Mouse (Mus musculus) cerebellum, postnatal 4 days (tissue): ENCODE measurements around the gene Adipor2.

Experiments
- DNase-seq, 2 experiments: peaks; one replicate each; pipeline ENCODE4 v3.0.0; 2022; ENCODE audit warnings: low spot score in 2 of 2, mixed read lengths in 1 of 2

Gene Adipor2

GRCm38 (mm10) chr6:119348234-119348633, 69.3 kb downstream of the Adipor2 start:
- peak; percentile 84 to 92 for DNase-seq

- no peak for DNase-seq
Measured at GRCm38 (mm10) chr6:119347813-119348212, 69.7 kb downstream of the Adipor2 start.

- DNase-seq, result peak in 1 of 2 experiments; percentile 13
Measured at GRCm38 (mm10) chr6:119346257-119346656, 71.2 kb downstream of the Adipor2 start.

GRCm38 (mm10) chr6:119341409-119341808, 76.1 kb downstream of the Adipor2 start:
- DNase-seq, result no peak

- DNase-seq, result no peak
Measured at GRCm38 (mm10) chr6:119338121-119338912, 79.2 kb downstream of the Adipor2 start.

DNA sequence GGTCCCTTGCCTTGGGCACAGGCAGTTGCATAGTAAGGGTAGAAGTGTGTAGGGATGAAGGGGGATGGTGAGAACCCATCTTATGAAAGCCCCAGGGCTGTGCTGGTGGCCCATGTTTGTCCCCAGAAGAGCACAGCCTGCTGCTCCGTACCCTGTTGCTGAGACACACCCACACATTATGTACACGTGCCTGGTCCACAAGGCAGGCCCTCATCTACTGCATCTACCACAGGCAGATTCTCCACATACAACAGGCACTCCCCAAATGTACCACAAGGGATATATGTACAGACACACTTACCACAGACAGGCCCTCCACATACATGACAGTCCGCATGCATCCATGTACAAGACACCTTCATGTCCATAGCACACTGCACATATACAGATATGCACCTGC, 80.2 kb downstream of the Adipor2 start:
- DNase-seq, result no peak

DNA sequence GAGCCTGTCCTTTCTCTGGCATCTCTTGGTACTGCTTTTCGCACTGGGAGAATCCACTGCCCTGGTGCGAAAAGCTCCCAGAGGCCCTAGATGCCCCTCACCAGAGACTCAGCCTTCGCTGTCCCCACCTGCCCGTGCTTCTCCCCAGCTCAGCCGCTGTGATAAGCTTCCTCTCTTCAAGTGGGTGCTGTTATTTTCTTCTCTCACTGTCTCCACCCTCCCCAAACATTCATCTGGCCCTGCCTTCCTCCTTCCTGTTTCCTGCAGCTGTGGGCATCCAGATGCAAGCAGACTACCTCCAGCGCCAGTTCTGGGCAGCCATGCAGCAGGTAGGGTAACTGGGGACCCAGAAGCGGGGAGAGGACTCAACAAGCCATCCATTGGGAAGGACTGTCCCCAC, 81.4 kb downstream of the Adipor2 start:
- no peak for DNase-seq

GRCm38 (mm10) chr6:119333831-119334230, 83.7 kb downstream of the Adipor2 start:
- DNase-seq, result no peak

GRCm38 (mm10) chr6:119333202-119333601, 84.3 kb downstream of the Adipor2 start:
- no peak for DNase-seq

GRCm38 (mm10) chr6:119332111-119332510, 85.4 kb downstream of the Adipor2 start:
- DNase-seq, result no peak

DNA sequence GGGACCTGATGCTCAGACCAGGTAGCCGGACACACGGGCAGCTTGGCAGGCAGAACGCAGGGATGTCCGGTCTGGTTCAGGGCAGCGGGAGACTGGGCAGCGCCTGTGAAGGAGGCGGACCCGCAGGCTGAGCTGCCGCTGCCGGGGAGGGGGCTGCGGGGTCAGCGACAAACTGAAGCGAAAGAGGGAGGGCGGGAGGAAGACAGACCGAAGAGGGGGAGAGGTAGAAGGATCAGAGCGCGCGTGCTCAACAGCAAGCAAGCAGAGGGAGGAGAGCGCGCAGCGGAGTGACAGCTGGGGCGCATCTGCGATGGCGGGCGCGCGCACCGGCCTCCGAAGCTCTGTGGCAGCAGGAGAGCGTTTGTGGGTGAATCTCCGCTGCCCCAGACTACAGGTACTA, 87.0 kb downstream of the Adipor2 start, which contains the start of gene Lrtm2:
Lrtm2 (minus strand) TSS at position 261 of the 400 bp plus-strand sequence.
- peak in 1 of 2 experiments; percentile 57 for DNase-seq

DNA sequence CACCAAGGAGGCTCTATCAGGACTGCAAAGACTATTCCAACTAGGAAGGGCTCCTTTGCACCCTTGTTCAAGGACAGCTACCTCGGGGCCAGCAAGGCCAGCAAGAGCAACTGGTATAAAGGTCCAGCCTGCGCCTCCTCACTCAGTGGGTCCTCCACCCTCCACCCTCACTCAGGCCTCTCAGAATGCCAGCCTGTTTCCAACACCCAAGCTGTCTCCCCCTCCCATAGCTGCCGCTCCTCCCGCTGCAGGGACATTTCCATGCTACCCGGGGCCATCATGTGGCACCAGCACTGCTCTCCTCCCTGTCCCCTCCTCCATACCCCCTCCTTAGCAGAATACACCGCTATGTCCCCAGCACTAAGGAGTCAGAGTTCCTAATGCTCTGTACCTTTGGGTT, 87.6 kb downstream of the Adipor2 start:
- peak in 1 of 2 experiments; percentile 22 for DNase-seq

DNA sequence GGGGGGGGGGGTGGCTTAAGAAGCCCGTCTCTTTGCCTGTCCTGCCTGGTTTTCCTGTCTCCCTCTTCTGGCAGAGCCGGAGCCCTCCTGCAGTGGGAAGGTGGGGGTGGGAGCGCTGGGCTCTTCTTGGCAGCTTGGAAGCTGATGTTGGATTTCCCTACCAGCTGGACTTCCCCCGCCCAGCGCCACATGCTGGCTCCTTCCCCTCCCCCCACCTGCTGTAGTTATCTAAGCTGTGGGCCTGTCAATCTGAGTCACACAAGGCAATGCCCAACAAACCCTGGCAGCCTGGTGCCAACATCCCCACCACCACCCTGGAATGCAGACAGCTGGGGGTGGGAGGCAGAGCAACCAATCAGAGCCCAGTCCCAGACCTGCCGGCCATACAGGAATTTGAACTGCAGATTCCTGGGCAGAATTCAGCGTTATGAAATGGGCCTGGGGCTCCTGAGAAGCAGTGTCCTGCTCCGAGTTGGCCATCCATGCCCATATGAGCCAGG, 88.2 kb downstream of the Adipor2 start:
- DNase-seq, result peak; percentile 50 to 83

GRCm38 (mm10) chr6:119328521-119329115, 88.9 kb downstream of the Adipor2 start:
- peak in 1 of 2 experiments; percentile 55 for DNase-seq

- no peak for DNase-seq
Measured at GRCm38 (mm10) chr6:119326541-119326940, 91.0 kb downstream of the Adipor2 start.

DNA sequence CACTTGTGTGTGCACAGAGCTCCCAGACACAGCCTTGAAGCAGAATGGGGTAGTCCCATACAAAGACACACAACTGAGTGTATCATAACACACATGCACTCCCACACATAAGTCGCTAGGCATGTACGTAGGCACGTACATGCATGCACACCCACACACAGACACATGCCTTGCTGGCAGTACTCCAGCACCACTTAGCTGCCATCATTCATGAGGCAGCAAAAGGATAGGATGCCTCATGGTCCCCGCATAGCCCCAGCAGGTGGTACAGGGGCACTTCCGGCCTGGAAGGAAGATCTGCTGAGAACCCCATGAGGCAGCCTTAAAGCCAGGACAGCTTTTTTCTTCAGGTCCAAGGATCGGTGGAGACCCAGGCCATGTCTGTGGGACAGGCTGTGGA, 91.5 kb downstream of the Adipor2 start:
- no peak for DNase-seq

DNA sequence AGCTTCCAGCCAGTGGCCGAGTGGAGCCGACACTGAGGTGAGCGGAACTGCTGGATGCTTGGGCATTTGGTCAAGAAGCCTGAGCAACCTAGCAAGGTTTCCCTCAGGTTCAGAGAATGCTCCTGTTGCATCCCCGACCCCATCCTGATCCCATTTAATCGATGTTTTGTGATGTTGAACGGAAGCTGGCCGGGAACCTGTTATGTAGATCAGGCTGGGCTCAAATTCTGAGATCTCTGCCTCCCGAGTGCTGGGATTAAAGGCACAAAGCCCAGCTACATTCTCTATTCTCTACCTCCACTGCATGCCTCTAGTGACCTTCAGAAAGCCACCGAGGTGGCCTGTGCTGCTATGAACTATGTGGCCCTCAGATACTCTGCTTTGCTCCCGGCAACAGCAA, 92.7 kb downstream of the Adipor2 start:
- DNase-seq, result no peak

DNA sequence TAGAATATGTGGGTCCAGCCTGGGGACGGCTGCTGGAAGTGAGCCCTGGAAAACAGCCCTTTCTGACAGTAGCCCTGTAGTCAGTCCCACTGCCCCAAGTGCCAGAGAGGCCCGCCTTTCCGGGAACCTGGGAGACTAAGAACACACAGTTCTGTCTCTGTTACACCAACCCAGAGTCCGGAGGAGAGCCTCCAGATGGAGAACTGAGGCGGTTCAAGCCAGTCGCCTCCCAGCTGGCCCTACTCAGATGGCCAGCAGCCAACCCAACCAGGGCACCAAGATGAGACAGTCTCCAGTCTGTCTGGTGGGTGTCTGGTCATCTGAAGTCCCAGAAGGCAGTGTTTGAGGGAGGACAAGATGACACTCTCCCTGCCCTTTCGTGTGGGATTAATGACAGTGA, 95.8 kb downstream of the Adipor2 start:
- DNase-seq, result peak in 1 of 2 experiments; percentile 58

DNA sequence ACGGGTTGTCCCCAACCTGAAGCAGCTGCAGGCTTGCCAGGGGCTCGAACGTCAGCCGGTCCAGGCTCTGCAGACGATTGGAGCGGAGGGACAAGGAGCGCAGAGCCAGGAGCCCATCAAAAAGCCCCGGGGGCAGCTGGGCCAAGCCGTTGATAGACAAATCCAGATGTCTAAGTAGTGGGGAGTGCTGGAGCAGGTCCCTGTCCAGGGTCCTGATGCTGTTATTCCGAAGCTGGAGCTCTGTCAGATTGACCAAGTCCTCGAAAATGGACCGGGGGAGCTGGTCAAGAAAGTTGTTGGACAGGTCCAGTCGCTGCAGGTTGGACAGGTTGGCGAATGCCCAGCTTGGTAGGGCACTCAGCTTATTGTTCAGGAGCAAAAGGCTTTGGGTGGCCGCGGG, 97.0 kb downstream of the Adipor2 start:
- no peak for DNase-seq

DNA sequence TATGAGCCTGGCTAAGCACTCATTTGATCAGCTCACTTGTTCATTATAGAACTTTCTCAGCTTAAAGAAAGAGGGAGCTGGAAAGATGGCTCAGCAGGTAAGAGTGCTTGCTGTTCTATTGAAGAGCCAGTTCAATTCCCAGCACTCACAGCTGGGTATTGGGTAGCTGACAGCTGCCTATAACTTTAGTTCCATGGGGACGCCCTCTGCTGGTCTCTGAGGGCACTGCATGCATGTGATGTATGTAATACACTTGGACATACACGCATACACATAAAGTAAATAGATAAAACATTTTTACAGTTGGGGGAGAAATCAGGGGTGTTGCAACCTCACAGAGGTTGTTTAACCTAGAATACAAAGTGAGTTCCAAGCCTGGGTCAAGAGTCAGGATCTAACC, 98.1 kb downstream of the Adipor2 start:
- DNase-seq, result peak in 1 of 2 experiments; percentile 26

DNA sequence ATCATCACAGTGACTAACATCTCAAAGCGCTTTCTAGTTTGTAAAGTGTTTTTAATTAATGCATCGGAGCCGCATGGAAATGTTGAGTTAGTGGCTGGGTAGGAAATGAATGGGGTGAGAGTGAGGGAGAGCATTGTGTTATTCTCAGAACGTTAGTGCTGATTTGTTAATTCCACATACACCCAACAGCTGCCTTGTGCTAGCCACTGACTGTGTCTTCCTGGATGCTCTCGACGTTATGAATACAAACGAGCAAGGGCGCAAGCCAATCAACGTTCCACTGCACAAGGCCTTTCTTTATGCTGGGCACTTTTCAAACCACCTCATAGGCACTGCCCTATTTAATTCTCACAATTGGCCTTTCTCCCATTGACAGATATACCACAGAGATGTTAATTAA, 98.8 kb downstream of the Adipor2 start:
- no peak for DNase-seq

DNA sequence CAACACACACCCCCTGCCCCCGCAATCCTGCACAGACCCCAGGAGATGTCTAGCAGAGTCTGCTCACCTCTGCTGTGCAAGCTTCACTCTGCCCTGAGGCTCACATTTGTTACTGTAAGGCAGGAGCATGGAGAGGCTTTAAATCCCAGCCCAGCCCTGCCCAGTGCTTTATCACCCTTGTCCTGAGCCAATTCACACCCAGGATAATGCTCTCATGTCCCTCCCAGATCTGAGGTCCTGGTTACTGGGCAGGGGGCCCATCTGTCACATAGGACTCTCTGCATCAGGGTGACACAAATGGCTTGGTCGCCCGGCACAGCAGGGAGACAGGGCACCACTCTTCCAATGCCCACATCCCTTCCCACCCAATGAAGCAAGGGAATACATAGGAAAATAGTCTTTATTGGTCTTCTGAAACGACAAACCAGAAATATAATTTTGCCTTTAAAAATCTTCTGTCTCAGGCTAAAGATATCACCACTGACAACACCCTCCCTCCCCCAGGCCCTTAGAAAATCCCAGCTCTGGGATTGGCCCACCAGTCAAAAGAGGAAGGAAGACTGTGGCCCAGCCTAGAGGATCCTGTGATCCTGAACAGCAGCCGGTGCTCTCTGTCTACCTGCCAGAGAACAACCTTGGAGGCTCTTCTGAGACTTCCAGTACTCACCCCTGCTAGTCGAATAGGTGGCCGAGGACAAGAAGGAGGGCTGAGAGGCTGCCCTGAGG, 102.6 kb downstream of the Adipor2 start:
- DNase-seq, result peak in 1 of 2 experiments; percentile 26
